Mouse (Mus musculus): ENCODE data around the gene Gm45844.
"Not testable (repeated sequence)": the region's sequence is repeated elsewhere in the genome, so short reads cannot be mapped to it uniquely, and the experiment has no call there.

Gene Gm45844

GRCm38 (mm10) chr7:7277966-7278567 lies at the start of gene Gm45844:
Gene Gm45844, minus strand, starts transcription at chr7:7278289.
- peak; percentile 93 to 95 for DNase-seq

DNA sequence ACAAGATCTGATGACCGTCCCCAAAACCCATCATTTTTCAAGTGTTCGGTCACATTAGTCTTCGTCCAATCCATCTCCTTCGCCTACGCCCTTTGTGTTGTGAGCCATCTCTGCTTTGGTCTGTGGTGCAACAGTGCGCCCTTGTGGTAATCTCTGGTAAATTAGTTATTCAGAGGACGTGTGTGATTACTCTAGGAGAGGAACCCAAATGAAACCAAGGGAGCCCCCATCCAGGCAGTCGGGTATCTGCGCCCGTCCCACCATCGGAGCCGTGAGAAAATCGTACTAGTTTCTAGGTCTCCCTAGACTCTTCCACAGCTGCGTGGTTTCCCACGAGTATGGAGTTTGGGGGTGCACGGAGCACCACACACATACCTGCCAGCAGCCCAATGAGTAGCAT lies 17.5 kb upstream of the Gm45844 start:
- DNase-seq, result peak; percentile 69

- DNase-seq, result no peak
Measured at GRCm38 (mm10) chr7:7281383-7281782, 3.3 kb upstream of the Gm45844 start.

DNA sequence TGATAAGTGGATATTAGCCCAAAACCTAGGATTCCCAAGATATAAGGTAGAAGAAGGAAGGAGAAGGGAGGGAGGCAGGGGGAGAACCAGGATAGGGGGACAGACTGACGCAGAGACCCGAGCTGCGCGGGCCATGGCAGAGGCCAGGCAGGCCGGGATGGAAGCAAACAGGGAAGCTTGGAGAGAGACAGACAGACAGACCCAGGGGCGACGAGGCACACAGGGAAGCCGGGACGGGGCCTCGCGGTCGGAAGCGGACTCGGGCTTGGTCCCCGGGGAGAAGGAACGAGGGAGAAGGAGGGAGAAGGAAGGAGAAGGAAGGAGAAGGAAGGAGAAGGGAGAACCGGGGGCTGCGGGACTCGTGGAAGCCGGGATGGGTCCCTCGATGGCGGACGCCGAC lies 533 bp downstream of the Gm45844 start:
- peak in 1 of 2 experiments; percentile 62 for DNase-seq

DNA sequence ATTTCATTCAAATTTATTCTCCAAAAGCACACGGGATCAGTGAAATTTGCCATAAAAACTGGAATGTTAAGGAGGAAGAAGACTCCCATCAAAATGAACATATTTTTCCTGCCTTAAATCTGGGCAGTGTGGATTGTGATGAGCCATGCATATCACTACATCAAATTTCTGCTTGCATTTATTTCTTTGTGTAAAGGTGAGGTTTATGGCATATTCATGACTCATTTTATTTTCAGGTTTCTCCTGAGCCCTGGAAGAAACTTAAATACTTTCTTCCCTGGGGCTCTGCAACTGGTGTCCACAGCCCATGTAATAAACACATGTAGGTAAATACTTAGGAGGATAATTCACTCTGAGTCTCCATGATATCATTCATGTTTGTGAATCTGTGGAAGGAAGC lies 30.9 kb downstream of the Gm45844 start, which contains the start of gene Vmn2r29:
Vmn2r29 (minus strand) TSS at position 101 of the 400 bp plus-strand sequence.
- DNase-seq, result not testable (repeated sequence)

- DNase-seq, result peak; percentile 29 to 60
Measured at GRCm38 (mm10) chr7:7209313-7210151, 68.6 kb downstream of the Gm45844 start, which contains the start of gene Zfp772. Gene Zfp772, minus strand, starts transcription at chr7:7209998.

- DNase-seq, result peak; percentile 87 to 88
Measured at GRCm38 (mm10) chr7:7188191-7188942, 89.7 kb downstream of the Gm45844 start.

- DNase-seq, result no peak
Measured at GRCm38 (mm10) chr7:7187417-7188190, 90.5 kb downstream of the Gm45844 start.

DNA sequence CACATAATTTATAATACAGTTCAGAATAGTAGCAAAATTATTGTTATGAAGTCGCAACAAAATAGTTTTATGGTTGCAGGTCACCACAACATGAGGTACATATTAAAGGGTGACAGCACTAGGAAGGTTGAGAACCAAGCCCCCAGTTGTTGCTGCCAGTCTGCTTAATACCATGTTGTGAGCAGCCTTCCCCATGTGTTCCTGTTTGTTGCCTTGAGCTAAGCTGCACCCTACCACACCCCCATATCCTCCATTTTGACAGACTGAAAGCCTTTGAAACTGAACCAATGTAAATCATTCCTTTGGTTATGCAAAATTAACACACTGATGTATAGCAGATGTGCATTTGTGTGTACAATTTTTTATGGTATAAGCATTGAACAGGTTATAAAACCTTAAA lies 92.2 kb downstream of the Gm45844 start:
- no peak for DNase-seq

DNA sequence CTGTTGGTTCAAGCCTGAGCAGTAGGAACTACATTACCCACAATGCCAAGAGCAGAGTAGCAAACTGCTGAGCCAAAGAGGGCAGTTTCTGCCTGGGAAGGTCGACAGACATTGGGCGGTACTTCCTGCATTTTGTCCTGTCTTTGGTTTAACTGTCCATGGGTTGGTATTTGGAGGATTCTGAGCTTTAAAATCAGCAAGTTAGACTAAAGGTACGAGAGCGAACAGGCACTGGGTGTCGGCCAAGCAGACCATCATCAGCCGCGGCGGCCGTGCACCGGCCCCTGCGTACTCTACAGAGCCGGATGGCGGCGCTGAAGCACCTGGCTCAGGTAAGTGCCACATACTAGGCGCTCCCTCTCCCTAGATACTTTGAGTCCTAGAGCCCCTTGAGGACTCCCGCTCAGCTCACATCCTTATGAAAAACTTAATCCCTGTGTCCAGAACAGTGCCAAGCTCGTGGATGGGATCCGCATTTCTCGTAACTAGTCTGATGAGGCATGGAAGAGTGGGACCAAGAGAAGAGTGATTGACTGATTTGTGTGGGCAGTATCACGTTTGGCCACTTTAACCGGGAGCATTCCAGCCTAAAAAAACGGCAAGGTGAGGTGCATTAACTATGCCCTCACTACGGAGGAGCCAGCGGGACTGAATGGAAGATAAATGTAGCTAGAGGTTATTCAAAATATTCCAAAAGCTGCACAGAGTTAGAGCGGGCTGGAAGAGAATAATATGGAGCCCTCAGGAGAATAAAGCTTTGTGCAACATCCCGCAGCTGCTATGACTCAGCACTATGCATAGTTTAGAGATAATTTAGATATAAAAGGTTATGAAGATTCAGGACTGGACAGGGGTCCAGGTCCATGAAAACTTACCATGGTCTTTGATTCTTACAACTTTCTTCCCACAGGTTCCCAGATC lies 106.6 kb downstream of the Gm45844 start, which contains the start of gene Zfp418:
Zfp418 (plus strand) TSS at position 104 of the 921 bp plus-strand sequence.
- DNase-seq, result peak; percentile 64 to 74
